10 mouse cellular contexts compared by ENCODE assay signal in genomic region chr15:93567546-93568307, GRCm38 (mm10). TPM values are rescaled to one million over a fixed set of nuclear protein-coding genes. Genes with fewer than 3 reads are reported as not detected.
DNase-seq lines count a peak whose midpoint lies in the region; ATAC-seq lines count a peak whose summit lies in the region.
"Had no signal": no experiment of that assay in that cellular context is flagged by ENCODE, and none has a peak within 500 bp of the region (broad histone marks: within the 10 kb centered on the region; RNA-seq: fewer than 3 reads in every experiment).

No protein-coding gene starts in this region.

- no peaks in the 10 kb centered on the region for H3K36me3 ChIP-seq in forebrain, embryonic 13.5 days (ENCODE audit: poor library complexity, severe bottlenecking)
- no peaks in the 10 kb centered on the region for H3K36me3 ChIP-seq in forebrain, embryonic 11.5 days (ENCODE audit: control insufficient read depth, insufficient read depth, low read length)
- no peaks in the 10 kb centered on the region; the same call in 1 of the 2 replicates for H3K36me3 ChIP-seq in kidney, embryonic 14.5 days (ENCODE audit: control insufficient read depth, insufficient read depth, low read length)

- H3K4me1 ChIP-seq in forebrain, embryonic 13.5 days = no peaks in the 10 kb centered on the region; the same call in 1 of the 2 replicates
- H3K4me1 ChIP-seq in forebrain, embryonic 11.5 days (replicated peaks; ENCODE audit: control insufficient read depth, insufficient read depth, low read length) = no peaks in the 10 kb centered on the region
- peaks cover 16% of the 10 kb centered on the region; the same call in 1 of the 2 replicates for H3K4me1 ChIP-seq in kidney, embryonic 14.5 days (ENCODE audit: control insufficient read depth, insufficient read depth, low read length)

- no peaks in the 10 kb centered on the region for H3K9me3 ChIP-seq in forebrain, embryonic 13.5 days (replicated peaks)
- no peaks in the 10 kb centered on the region for H3K9me3 ChIP-seq in forebrain, embryonic 11.5 days (ENCODE audit: control insufficient read depth, low read length)
- no peaks in the 10 kb centered on the region for H3K9me3 ChIP-seq in kidney, embryonic 14.5 days (ENCODE audit: control insufficient read depth, low read length)

- 71% methylated on average over 14 of the region's 14 CpGs for WGBS in forebrain, embryonic 13.5 days
- WGBS in forebrain, embryonic 11.5 days = 78% methylated on average over 14 of the region's 14 CpGs
- 69% methylated on average over 14 of the region's 14 CpGs for WGBS in kidney, embryonic 14.5 days

- DNase-seq in forebrain, embryonic 11.5 days (ENCODE audit: low spot score) = no peak
- DNase-seq in kidney, postnatal 4 days = peak; percentile 77 to 83
- DNase-seq in urinary bladder, postnatal 4 days (ENCODE audit: low spot score in 2 of 2) = peak; percentile 51 to 70
- no peak for DNase-seq in urinary bladder, postnatal 10 days (ENCODE audit: low spot score)
- no peak for DNase-seq in thymus, postnatal 14 days
- DNase-seq: embryo, embryonic 11 days had no signal

- no peaks in the 10 kb centered on the region for H3K27me3 ChIP-seq in forebrain, embryonic 13.5 days
- H3K27me3 ChIP-seq in forebrain, embryonic 11.5 days (ENCODE audit: control insufficient read depth, insufficient read depth, low read length) = no peaks in the 10 kb centered on the region
- H3K27me3 ChIP-seq in kidney, embryonic 14.5 days (ENCODE audit: control insufficient read depth, insufficient read depth, low read length) = no peaks in the 10 kb centered on the region

- ATAC-seq in forebrain, embryonic 13.5 days = peak; percentile 72; the same call in 1 of the 2 replicates
- no peak for ATAC-seq in forebrain, embryonic 11.5 days (replicated peaks; ENCODE audit: low FRiP score)
- no peak for ATAC-seq in kidney, embryonic 14.5 days (ENCODE audit: low FRiP score, low TSS enrichment)
- no peak for ATAC-seq in erythroid progenitor cell, adult 5-6 weeks (replicated peaks; ENCODE audit: low FRiP score, poor library complexity, severe bottlenecking)

- H3K4me3 ChIP-seq in forebrain, embryonic 13.5 days = no peak overlapping the region
- no peak overlapping the region for H3K4me3 ChIP-seq in forebrain, embryonic 11.5 days (ENCODE audit: low read depth, low read length)
- no peak overlapping the region for H3K4me3 ChIP-seq in kidney, embryonic 14.5 days (ENCODE audit: low read length)

- no peak overlapping the region for H3K4me2 ChIP-seq in forebrain, embryonic 13.5 days
- H3K4me2 ChIP-seq in forebrain, embryonic 11.5 days (ENCODE audit: low read depth, low read length, severe bottlenecking) = no peak overlapping the region
- no peak overlapping the region for H3K4me2 ChIP-seq in kidney, embryonic 14.5 days (replicated peaks; ENCODE audit: low read depth, low read length)

- H3K9ac ChIP-seq in forebrain, embryonic 13.5 days = no peak overlapping the region
- H3K9ac ChIP-seq in forebrain, embryonic 11.5 days (ENCODE audit: low read length) = no peak overlapping the region
- H3K9ac ChIP-seq in kidney, embryonic 14.5 days (ENCODE audit: low read depth, low read length) = no peak overlapping the region

- no peak overlapping the region for H3K27ac ChIP-seq in forebrain, embryonic 13.5 days
- no peak overlapping the region for H3K27ac ChIP-seq in forebrain, embryonic 11.5 days (ENCODE audit: low read depth, low read length)
- H3K27ac ChIP-seq in kidney, embryonic 14.5 days (ENCODE audit: low read depth, low read length) = no peak overlapping the region
- H3K27ac ChIP-seq: macrophage had no signal

RNA-seq across cellular contexts. Expression of gene Prickle1, which starts 28.0 kb away (rescaled TPM):
- polyA plus RNA-seq in forebrain, embryonic 13.5 days (2015; fragmentation: Nextera tagmentation; extraction: Ambion mirVana) = 5.6 and 6.9 TPM in 2 replicates
- 11.6 and 12.4 TPM in 2 replicates for polyA plus RNA-seq in forebrain, embryonic 11.5 days (2014; fragmentation: Nextera tagmentation; extraction: Ambion mirVana)
- 12.6 and 27.7 TPM in 2 replicates for polyA plus RNA-seq in kidney, embryonic 14.5 days (2014; fragmentation: Nextera tagmentation; extraction: Ambion mirVana)
- 0.42 TPM in 1 of 2 replicates, not detected in the other for total RNA-seq in erythroid progenitor cell, adult 5-6 weeks (2015; ENCODE audit: low replicate concordance)
- total RNA-seq in erythroid progenitor cell, adult 5-6 weeks (2017; ENCODE audit: low replicate concordance) = not detected in 2 replicates
- polyA plus RNA-seq: macrophage had no signal

Comparison
In these comparisons a context has a peak if more than half of its experiments do, and no peak if none do; other contexts are left out.
1. DNase-seq: peak in kidney, postnatal 4 days (2 of 2) and urinary bladder, postnatal 4 days (2 of 2); none in forebrain, embryonic 11.5 days (single experiment), urinary bladder, postnatal 10 days (single experiment) and thymus, postnatal 14 days (single experiment).